8 mouse cellular contexts compared by ENCODE assay signal in the genomic region with DNA sequence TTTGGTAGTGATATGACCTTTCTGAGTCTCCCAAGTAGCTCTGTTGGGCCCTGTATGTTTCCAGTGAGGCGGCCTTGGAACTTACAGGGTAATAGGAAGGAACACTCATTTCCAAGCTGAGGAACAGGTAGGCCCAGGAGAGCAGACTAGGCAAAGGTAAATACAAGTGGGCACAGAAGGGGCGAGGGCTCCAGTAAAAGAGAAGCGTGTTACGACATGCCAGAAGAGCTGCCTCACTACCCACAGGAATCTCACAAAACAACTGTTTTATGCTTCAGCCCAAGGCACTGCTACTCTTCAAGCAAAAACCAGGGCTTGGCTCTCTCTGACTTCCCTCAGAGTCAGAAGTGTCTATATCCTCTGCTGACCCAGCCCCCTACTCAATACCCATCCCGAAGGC. TPM values are rescaled to one million over a fixed set of nuclear protein-coding genes. Genes with fewer than 3 reads are reported as not detected.
DNase-seq lines count a peak whose midpoint lies in the region; ATAC-seq and TF ChIP-seq lines count a peak whose summit lies in the region.

No protein-coding gene starts in this region.

- no peaks in the 10 kb centered on the region for H3K9me3 ChIP-seq in forebrain, embryonic 15.5 days
- no peaks in the 10 kb centered on the region for H3K9me3 ChIP-seq in forebrain, embryonic 16.5 days (ENCODE audit: control insufficient read depth, low read length)
- no peaks in the 10 kb centered on the region for H3K9me3 ChIP-seq in lung, embryonic 15.5 days
- no peaks in the 10 kb centered on the region for H3K9me3 ChIP-seq in embryonic facial prominence, embryonic 10.5 days
- no peaks in the 10 kb centered on the region for H3K9me3 ChIP-seq in liver, embryonic 14.5 days (ENCODE audit: control insufficient read depth, low read length)

- no peak for DNase-seq in lung, postnatal 4 days
- no peak for DNase-seq in embryonic facial prominence, embryonic 10.5 days (ENCODE audit: low spot score)
- DNase-seq in liver, embryonic 14.5 days (ENCODE audit: low read depth in 3 of 3, low spot score in 3 of 3), result no peak
- DNase-seq in cerebellum, postnatal 10 days, result no peak
- DNase-seq in adrenal gland, postnatal 36 days, result no peak

- H3K36me3 ChIP-seq in forebrain, embryonic 15.5 days, result no peaks in the 10 kb centered on the region
- no peaks in the 10 kb centered on the region for H3K36me3 ChIP-seq in forebrain, embryonic 16.5 days (ENCODE audit: control insufficient read depth, insufficient read depth)
- 0 out of 2 replicates have a peak, but pooled peaks cover 7% of the 10 kb centered on the region for H3K36me3 ChIP-seq in lung, embryonic 15.5 days
- peaks cover 45% of the 10 kb centered on the region for H3K36me3 ChIP-seq in embryonic facial prominence, embryonic 10.5 days (replicated peaks)
- no peaks in the 10 kb centered on the region for H3K36me3 ChIP-seq in liver, embryonic 14.5 days (replicated peaks; ENCODE audit: control insufficient read depth, insufficient read depth, low read depth)

- TF ChIP-seq EP300 in liver, embryonic 14.5 days (IDR thresholded peaks at IDR 0.05; ENCODE audit: low read depth), result no peak

- no peak overlapping the region for H3K4me2 ChIP-seq in forebrain, embryonic 15.5 days (replicated peaks)
- H3K4me2 ChIP-seq in forebrain, embryonic 16.5 days (ENCODE audit: low read length), result no peak overlapping the region
- no peak overlapping the region for H3K4me2 ChIP-seq in lung, embryonic 15.5 days
- peak overlapping the region; percentile 63 for H3K4me2 ChIP-seq in liver, embryonic 14.5 days (ENCODE audit: low read depth)

- H3K27me3 ChIP-seq in forebrain, embryonic 15.5 days, result no peaks in the 10 kb centered on the region
- no peaks in the 10 kb centered on the region for H3K27me3 ChIP-seq in forebrain, embryonic 16.5 days (replicated peaks; ENCODE audit: control insufficient read depth, insufficient read depth, low read length)
- no peaks in the 10 kb centered on the region for H3K27me3 ChIP-seq in lung, embryonic 15.5 days
- no peaks in the 10 kb centered on the region for H3K27me3 ChIP-seq in embryonic facial prominence, embryonic 10.5 days (replicated peaks; ENCODE audit: low read depth, poor library complexity, severe bottlenecking)
- no peaks in the 10 kb centered on the region for H3K27me3 ChIP-seq in liver, embryonic 14.5 days (ENCODE audit: control insufficient read depth, insufficient read depth, low read length)

- ATAC-seq in forebrain, embryonic 15.5 days (replicated peaks), result no peak
- no peak for ATAC-seq in forebrain, embryonic 16.5 days
- peak; percentile 41; the same call in 1 of the 2 replicates for ATAC-seq in lung, embryonic 15.5 days (ENCODE audit: borderline replicate concordance, extremely low read depth, low FRiP score, low TSS enrichment)
- ATAC-seq in liver, embryonic 14.5 days (ENCODE audit: insufficient read depth), result no peak

- no peak for TF ChIP-seq CTCF in liver, embryonic 14.5 days (IDR thresholded peaks at IDR 0.05; ENCODE audit: low read depth)

- no peak overlapping the region for H3K9ac ChIP-seq in forebrain, embryonic 15.5 days (replicated peaks)
- H3K9ac ChIP-seq in forebrain, embryonic 16.5 days (replicated peaks; ENCODE audit: low read depth, low read length), result no peak overlapping the region
- no peak overlapping the region for H3K9ac ChIP-seq in lung, embryonic 15.5 days
- H3K9ac ChIP-seq in liver, embryonic 14.5 days (replicated peaks), result peak overlapping the region; percentile 41

- peak overlapping the region; percentile 41 for H3K27ac ChIP-seq in forebrain, embryonic 15.5 days (replicated peaks)
- no peak overlapping the region for H3K27ac ChIP-seq in forebrain, embryonic 16.5 days (ENCODE audit: low read length)
- H3K27ac ChIP-seq in lung, embryonic 15.5 days, result peak overlapping the region; percentile 70
- H3K27ac ChIP-seq in embryonic facial prominence, embryonic 10.5 days (replicated peaks), result peak overlapping the region; percentile 68; the same call in 1 of the 2 replicates
- peak overlapping the region; percentile 88 for H3K27ac ChIP-seq in liver, embryonic 14.5 days

- H3K4me1 ChIP-seq in forebrain, embryonic 15.5 days, result peaks cover 33% of the 10 kb centered on the region
- H3K4me1 ChIP-seq in forebrain, embryonic 16.5 days (replicated peaks; ENCODE audit: control insufficient read depth, insufficient read depth, low read length), result peaks cover 20% of the 10 kb centered on the region
- peaks cover 56% of the 10 kb centered on the region for H3K4me1 ChIP-seq in lung, embryonic 15.5 days
- peaks cover 56% of the 10 kb centered on the region for H3K4me1 ChIP-seq in embryonic facial prominence, embryonic 10.5 days
- H3K4me1 ChIP-seq in liver, embryonic 14.5 days (replicated peaks; ENCODE audit: control insufficient read depth in 2 of 2, insufficient read depth in 2 of 2, low read length in 1 of 2), result peaks cover 30 to 54% of the 10 kb centered on the region in 2 experiments

- H3K4me3 ChIP-seq in forebrain, embryonic 15.5 days, result no peak overlapping the region
- no peak overlapping the region for H3K4me3 ChIP-seq in forebrain, embryonic 16.5 days (replicated peaks; ENCODE audit: low read length)
- no peak overlapping the region for H3K4me3 ChIP-seq in lung, embryonic 15.5 days
- no peak overlapping the region for H3K4me3 ChIP-seq in embryonic facial prominence, embryonic 10.5 days
- no peak overlapping the region; a peak in 1 of 4 replicates for H3K4me3 ChIP-seq in liver, embryonic 14.5 days (ENCODE audit: insufficient read depth in 1 of 2, low read depth in 2 of 2, low read length in 2 of 2)

- 93% methylated on average over 5 of the region's 5 CpGs for WGBS in forebrain, embryonic 15.5 days
- 91% methylated on average over 5 of the region's 5 CpGs for WGBS in forebrain, embryonic 16.5 days
- WGBS in lung, embryonic 15.5 days, result 61% methylated on average over 5 of the region's 5 CpGs
- 85% methylated on average over 5 of the region's 5 CpGs for WGBS in embryonic facial prominence, embryonic 10.5 days
- WGBS in liver, embryonic 14.5 days (ENCODE audit: insufficient replicate concordance), result 68% methylated on average over 5 of the region's 5 CpGs

RNA-seq across cellular contexts. Expression of a gene that starts 18.1 kb away (rescaled TPM):
- 97.5 and 98.3 TPM in 2 replicates for polyA plus RNA-seq in forebrain, embryonic 15.5 days (2015; fragmentation: Nextera tagmentation; extraction: Ambion mirVana)
- 90.0 and 102 TPM in 2 replicates for polyA plus RNA-seq in forebrain, embryonic 16.5 days (2015; fragmentation: Nextera tagmentation; extraction: Ambion mirVana)
- polyA plus RNA-seq in lung, embryonic 15.5 days (2015; fragmentation: Nextera tagmentation; extraction: Ambion mirVana), result 99.0 and 101 TPM in 2 replicates
- polyA plus RNA-seq in embryonic facial prominence, embryonic 10.5 days (2016; fragmentation: Nextera tagmentation; extraction: Ambion mirVana), result 88.1 and 92.5 TPM in 2 replicates
- polyA plus RNA-seq in liver, embryonic 14.5 days (2012; rRNA removed), result 22.0 and 22.9 TPM in 2 replicates
- 25.4 and 28.5 TPM in 2 replicates for polyA plus RNA-seq in liver, embryonic 14.5 days (2014; fragmentation: Nextera tagmentation; extraction: Ambion mirVana)
- total RNA-seq in adrenal gland, postnatal 36 days (2021), result 10 to 100 TPM; 31.5 to 37.3 TPM

RNA-seq across cellular contexts. Expression of a gene that starts 55.5 kb away (rescaled TPM):
- polyA plus RNA-seq in forebrain, embryonic 15.5 days (2015; fragmentation: Nextera tagmentation; extraction: Ambion mirVana), result 2.1 and 2.2 TPM in 2 replicates
- polyA plus RNA-seq in forebrain, embryonic 16.5 days (2015; fragmentation: Nextera tagmentation; extraction: Ambion mirVana), result 1.2 and 1.7 TPM in 2 replicates
- 0.74 and 1.9 TPM in 2 replicates for polyA plus RNA-seq in lung, embryonic 15.5 days (2015; fragmentation: Nextera tagmentation; extraction: Ambion mirVana)
- polyA plus RNA-seq in embryonic facial prominence, embryonic 10.5 days (2016; fragmentation: Nextera tagmentation; extraction: Ambion mirVana), result 0.40 and 0.57 TPM in 2 replicates
- 0.18 and 0.23 TPM in 2 replicates for polyA plus RNA-seq in liver, embryonic 14.5 days (2012; rRNA removed)
- 0.08 TPM in 1 of 2 replicates, not detected in the other for polyA plus RNA-seq in liver, embryonic 14.5 days (2014; fragmentation: Nextera tagmentation; extraction: Ambion mirVana)
- 1 to 10 TPM; 1.2 to 2.6 TPM for total RNA-seq in adrenal gland, postnatal 36 days (2021)
